Mouse (Mus musculus) gonadal fat pad, adult 2 months (tissue): ENCODE data around the gene Sec31b. TPM values are rescaled to one million over a fixed set of nuclear protein-coding genes. Genes with fewer than 3 reads are reported as not detected.

Experiments used
- DNase-seq: peaks from one replicate; pipeline ENCODE4 v3.0.0-alpha.2; 2012; ENCODE audit warnings: low read depth
- polyA plus RNA-seq: library from polyadenylated mRNA; depleted of rRNA; stranded (reverse); fragments of >200 nt; gene quantifications from 2 replicates; pipeline ENCODE4 v1.2.3, GENCODE M21; 2012

Sec31b gene
- polyA plus RNA-seq, 1 experiment, result 9.2 TPM

GRCm38 (mm10) chr19:44535376-44535775 is 10.3 kb downstream of the Sec31b start:
- DNase-seq, result no peak

GRCm38 (mm10) chr19:44530018-44530417 is 15.6 kb downstream of the Sec31b start:
- no peak for DNase-seq

GRCm38 (mm10) chr19:44525551-44526205 is 20.0 kb downstream of the Sec31b start:
- no peak for DNase-seq

- DNase-seq, result no peak
These were observed 26.5 kb downstream of the Sec31b start for GRCm38 (mm10) chr19:44519152-44519551.

- no peak for DNase-seq
These were observed 27.5 kb downstream of the Sec31b start for GRCm38 (mm10) chr19:44517996-44518768.

- DNase-seq, result no peak
These were observed 29.9 kb downstream of the Sec31b start for GRCm38 (mm10) chr19:44515769-44516168.

- DNase-seq, result no peak
These were observed 30.9 kb downstream of the Sec31b start for GRCm38 (mm10) chr19:44514521-44515451.

GRCm38 (mm10) chr19:44513921-44514482 is 31.7 kb downstream of the Sec31b start:
- DNase-seq, result no peak

- no peak for DNase-seq
These were observed 32.4 kb downstream of the Sec31b start for GRCm38 (mm10) chr19:44513054-44513833.

GRCm38 (mm10) chr19:44512601-44513000 is 33.1 kb downstream of the Sec31b start:
- DNase-seq, result no peak

GRCm38 (mm10) chr19:44511451-44512231 is 34.0 kb downstream of the Sec31b start:
- no peak for DNase-seq

GRCm38 (mm10) chr19:44510534-44511175 is 35.0 kb downstream of the Sec31b start:
- DNase-seq, result no peak

GRCm38 (mm10) chr19:44502741-44503140 is 42.9 kb downstream of the Sec31b start:
- no peak for DNase-seq

- DNase-seq, result no peak
These were observed 43.7 kb downstream of the Sec31b start for GRCm38 (mm10) chr19:44501925-44502324.

GRCm38 (mm10) chr19:44500240-44500639 is 45.4 kb downstream of the Sec31b start:
- DNase-seq, result no peak

GRCm38 (mm10) chr19:44498936-44499335 is 46.7 kb downstream of the Sec31b start:
- no peak for DNase-seq

- no peak for DNase-seq
These were observed 48.7 kb downstream of the Sec31b start for GRCm38 (mm10) chr19:44496941-44497340.

GRCm38 (mm10) chr19:44496511-44496910 is 49.2 kb downstream of the Sec31b start:
- DNase-seq, result no peak

GRCm38 (mm10) chr19:44493128-44493527 is 52.5 kb downstream of the Sec31b start, which contains the start of gene Wnt8b:
Gene Wnt8b, plus strand, starts transcription at chr19:44493472.
- no peak for DNase-seq

- no peak for DNase-seq
These were observed 58.4 kb downstream of the Sec31b start for GRCm38 (mm10) chr19:44487266-44487665.
